Mouse (Mus musculus) lung, postnatal 0 days (tissue): ENCODE data around the gene Stk11ip. TPM values are rescaled to one million over a fixed set of nuclear protein-coding genes. Genes with fewer than 3 reads are reported as not detected.

Source experiments
- ATAC-seq: fragments of 200-750 bp; cut with Nextera tagmentation; 2 replicates; pipeline ENCODE4 v1.8.0; 2017; ENCODE audit warnings: moderate library complexity
- DNase-seq: peaks from one replicate; pipeline ENCODE4 v3.0.0-alpha.2; 2016; ENCODE audit warnings: low spot score
- H3K27ac ChIP-seq: fragments of 300-500 bp; sonication (generic); 2 replicates; pipeline ENCODE4 v1.5.1; 2014; ENCODE audit warnings: antibody characterized with exemption, mild to moderate bottlenecking, low read length, mixed read lengths
- H3K27me3 ChIP-seq: fragments of 300-500 bp; sonication (generic); replicated peaks from 2 replicates; pipeline ENCODE4 v1.6.1; 2014; ENCODE audit warnings: low read length, mixed read lengths; ENCODE audit not compliant: insufficient read depth
- H3K36me3 ChIP-seq: fragments of 300-500 bp; sonication (generic); 2 replicates; pipeline ENCODE4 v1.6.1; 2014; ENCODE audit warnings: low read length, mixed read lengths; ENCODE audit not compliant: insufficient read depth
- H3K4me1 ChIP-seq: fragments of 300-500 bp; sonication (generic); 2 replicates; pipeline ENCODE4 v1.6.1; 2014; ENCODE audit warnings: antibody characterized with exemption, low read depth, low read length, mixed read lengths; ENCODE audit not compliant: insufficient read depth
- H3K4me2 ChIP-seq: fragments of 300-500 bp; sonication (generic); replicated peaks from 2 replicates; pipeline ENCODE4 v1.6.1; 2014; ENCODE audit warnings: low read depth, mild to moderate bottlenecking, low read length, moderate library complexity, mixed read lengths
- H3K4me3 ChIP-seq: fragments of 300-500 bp; sonication (generic); 2 replicates; pipeline ENCODE4 v1.5.1; 2014; ENCODE audit warnings: low read depth, low read length
- H3K9ac ChIP-seq: fragments of 300-500 bp; sonication (generic); replicated peaks from 2 replicates; pipeline ENCODE4 v1.6.1; 2014; ENCODE audit warnings: low read depth, mild to moderate bottlenecking
- H3K9me3 ChIP-seq: fragments of 300-500 bp; sonication (generic); 2 replicates; pipeline ENCODE4 v1.6.1; 2016; ENCODE audit warnings: low read length, mixed read lengths
- CTCF ChIP-seq: IDR thresholded peaks from 2 replicates; pipeline ENCODE4 v1.5.1; 2016; ENCODE audit warnings: antibody characterized with exemption, mild to moderate bottlenecking
- EP300 ChIP-seq: IDR thresholded peaks from 2 replicates; pipeline ENCODE4 v1.6.1; 2016; ENCODE audit warnings: antibody characterized with exemption, mild to moderate bottlenecking, control low read depth
- WGBS: fragments of 180-500 bp; shearing (Covaris S2); extraction: QIAGEN DNeasy Blood & Tissue Kit; methylation state at CpG from one replicate; pipeline ENCODE4 v1.1.7; 2014; 5-methylcytosine and 5-hydroxymethylcytosine counted together
- polyA plus RNA-seq: library from polyadenylated mRNA; unstranded; fragments of >200 nt; fragmentation: Nextera tagmentation; extraction: Ambion mirVana; gene quantifications from 2 replicates; pipeline ENCODE4 v1.2.1, GENCODE M21; 2015

Gene Stk11ip
- polyA plus RNA-seq, 1 experiment from 2014 or later: 13.2 TPM

- H3K36me3 ChIP-seq: peaks cover 20% of the 10 kb centered on the region
- H3K4me3 ChIP-seq: no peak overlapping the region
- TF ChIP-seq CTCF (no peak), EP300 (no peak)
- ATAC-seq: no peak
- DNase-seq: no peak
- no peak overlapping the region for H3K9ac ChIP-seq
- no peak overlapping the region for H3K4me2 ChIP-seq
- no peaks in the 10 kb centered on the region for H3K9me3 ChIP-seq
- H3K27ac ChIP-seq: no peak overlapping the region
- no peaks in the 10 kb centered on the region for H3K4me1 ChIP-seq
- 86% methylated on average over 19 of the region's 19 CpGs for WGBS
- H3K27me3 ChIP-seq: no peaks in the 10 kb centered on the region
These were observed 11.2 kb downstream of the Stk11ip start for GRCm38 (mm10) chr1:75532280-75533172.

- H3K9ac ChIP-seq: no peak overlapping the region
- no peak overlapping the region for H3K27ac ChIP-seq
- H3K36me3 ChIP-seq: peaks cover 19% of the 10 kb centered on the region; the same call in 1 of the 2 replicates
- H3K4me1 ChIP-seq: no peaks in the 10 kb centered on the region
- H3K4me3 ChIP-seq: no peak overlapping the region
- TF ChIP-seq CTCF: no peak
- TF ChIP-seq EP300: no peak
- no peak overlapping the region for H3K4me2 ChIP-seq
- 85% methylated on average over 19 of the region's 19 CpGs for WGBS
- no peaks in the 10 kb centered on the region for H3K27me3 ChIP-seq
- H3K9me3 ChIP-seq: no peaks in the 10 kb centered on the region
- no peak for DNase-seq
- ATAC-seq: no peak
These were observed 12.3 kb downstream of the Stk11ip start for GRCm38 (mm10) chr1:75533325-75534252.

GRCm38 (mm10) chr1:75537587-75537986 lies 16.3 kb downstream of the Stk11ip start:
- Histone ChIP-seq H3K9me3 (no peaks in the 10 kb centered on the region), H3K4me1 (no peaks in the 10 kb centered on the region), H3K9ac (no peak overlapping the region), H3K36me3 (peaks cover 16% of the 10 kb centered on the region; the same call in 1 of the 2 replicates), H3K4me3 (no peak overlapping the region), H3K27me3 (no peaks in the 10 kb centered on the region), H3K27ac (no peak overlapping the region), H3K4me2 (no peak overlapping the region)
- DNase-seq (no peak), ATAC-seq (no peak)
- TF ChIP-seq CTCF (no peak), EP300 (no peak)
- 60% methylated on average over 2 of the region's 2 CpGs for WGBS

- 0 out of 2 replicates have a peak, but pooled peaks cover 9% of the 10 kb centered on the region for H3K36me3 ChIP-seq
- no peak for TF ChIP-seq EP300
- no peak overlapping the region for H3K9ac ChIP-seq
- no peak overlapping the region for H3K4me2 ChIP-seq
- 79% methylated on average over 9 of the region's 9 CpGs for WGBS
- ATAC-seq (no peak), DNase-seq (no peak)
- no peaks in the 10 kb centered on the region for H3K9me3 ChIP-seq
- H3K4me3 ChIP-seq: no peak overlapping the region
- H3K27ac ChIP-seq: no peak overlapping the region
- no peaks in the 10 kb centered on the region for H3K4me1 ChIP-seq
- no peaks in the 10 kb centered on the region for H3K27me3 ChIP-seq
These were observed 17.4 kb downstream of the Stk11ip start for GRCm38 (mm10) chr1:75538597-75539190.

- 91% methylated on average over 7 of the region's 7 CpGs for WGBS
- no peak for TF ChIP-seq CTCF
- TF ChIP-seq EP300: no peak
- no peak overlapping the region for H3K27ac ChIP-seq
- no peak overlapping the region for H3K4me2 ChIP-seq
- no peaks in the 10 kb centered on the region for H3K9me3 ChIP-seq
- H3K9ac ChIP-seq: no peak overlapping the region
- DNase-seq (no peak), ATAC-seq (no peak)
- peaks cover under 1% of the 10 kb centered on the region; the same call in 1 of the 2 replicates for H3K4me1 ChIP-seq
- no peaks in the 10 kb centered on the region for H3K36me3 ChIP-seq
- H3K27me3 ChIP-seq: no peaks in the 10 kb centered on the region
- H3K4me3 ChIP-seq: no peak overlapping the region
These were observed 20.2 kb downstream of the Stk11ip start for GRCm38 (mm10) chr1:75541496-75541895.

- TF ChIP-seq EP300 (no peak), CTCF (no peak)
These were observed 23.0 kb downstream of the Stk11ip start for GRCm38 (mm10) chr1:75544351-75544750.

More at GRCm38 (mm10) chr1:75544351-75544750, 23.0 kb downstream of the Stk11ip start:
- no peak overlapping the region for H3K9ac ChIP-seq
- H3K4me1 ChIP-seq: peaks cover 3% of the 10 kb centered on the region; the same call in 1 of the 2 replicates
- no peaks in the 10 kb centered on the region for H3K36me3 ChIP-seq
- no peak for DNase-seq
- H3K4me2 ChIP-seq: no peak overlapping the region
- no peak for ATAC-seq
- 77% methylated on average over 6 of the region's 6 CpGs for WGBS
- H3K9me3 ChIP-seq: no peaks in the 10 kb centered on the region
- no peak overlapping the region for H3K27ac ChIP-seq
- no peaks in the 10 kb centered on the region for H3K27me3 ChIP-seq
- no peak overlapping the region for H3K4me3 ChIP-seq
